Mouse (Mus musculus) cerebellum, adult (tissue): Measurements from ENCODE around the gene Gm9603.
"Not testable (repeated sequence)": the region's sequence is repeated elsewhere in the genome, so short reads cannot be mapped to it uniquely, and the experiment has no call there.

Experiments
- ATAC-seq: cut with Nextera tagmentation; 2 replicates; pipeline ENCODE4 v1.9.2; 2017; ENCODE audit warnings: mild to moderate bottlenecking, moderate library complexity, mixed read lengths; ENCODE audit not compliant: insufficient number of reproducible peaks, low FRiP score, low TSS enrichment

The Gm9603 gene

GRCm38 (mm10) chr14:5687357-5687756, at the start of gene Gm9603:
Gene Gm9603 (minus strand): TSS chr14:5687457.
- ATAC-seq = not testable (repeated sequence)

DNA sequence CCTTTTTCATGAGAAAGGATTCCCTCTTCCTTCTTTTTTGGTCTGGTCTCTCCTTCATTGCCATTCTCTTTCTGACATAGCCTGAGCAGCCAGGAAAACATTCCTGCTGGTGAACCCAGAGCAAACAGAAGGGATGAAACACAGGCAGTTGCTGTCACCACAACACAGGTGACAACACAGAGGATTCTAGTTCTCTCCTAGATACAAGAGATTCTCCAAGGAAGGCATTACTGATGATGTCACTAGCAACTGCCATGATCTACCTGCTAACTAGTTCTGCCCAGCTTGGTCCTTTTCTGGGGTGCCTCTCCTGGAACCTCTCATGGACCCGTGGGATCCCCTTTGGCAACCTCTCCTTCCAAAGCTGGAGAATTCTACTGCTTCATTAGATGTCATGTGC, 54.3 kb downstream of the Gm9603 start, which contains the start of gene Gm8265:
Gene Gm8265 (minus strand): TSS at position 101 of the 400 bp plus-strand sequence.
- not testable (repeated sequence) for ATAC-seq
